28 mouse cellular contexts compared by ENCODE assay signal in genomic region chr3:88100251-88100650, GRCm38 (mm10). TPM values are rescaled to one million over a fixed set of nuclear protein-coding genes. Genes with fewer than 3 reads are reported as not detected.
A peak's percentile ranks its signal among the peaks of the same experiment; 100 is the strongest.
DNase-seq lines count a peak whose midpoint lies in the region; ATAC-seq and TF ChIP-seq lines count a peak whose summit lies in the region.
"Had no signal": no experiment of that assay in that cellular context is flagged by ENCODE, and none has a peak within 500 bp of the region (broad histone marks: within the 10 kb centered on the region; RNA-seq: fewer than 3 reads in every experiment).

No protein-coding gene starts in this region.

- TF ChIP-seq RAD21 in MEL (IDR thresholded peaks at IDR 0.05; ENCODE audit: low read depth, low read length), result no peak

- no peak overlapping the region for H3K27ac ChIP-seq in heart, embryonic 10.5 days
- no peak overlapping the region for H3K27ac ChIP-seq in lung, embryonic 14.5 days (ENCODE audit: low read depth)
- peak overlapping the region; percentile 6; the same call in 1 of the 2 replicates for H3K27ac ChIP-seq in MEL (ENCODE audit: control insufficient read depth, low read depth, low read length)
- H3K27ac ChIP-seq in liver, embryonic 11.5 days (ENCODE audit: low read depth, low read length), result no peak overlapping the region
- H3K27ac ChIP-seq: embryonic facial prominence, embryonic 13.5 days; forebrain, embryonic 10.5 days; hindbrain, embryonic 15.5 days; liver, embryonic 13.5 days; stomach, embryonic 15.5 days had no signal

- no peak overlapping the region for H3K9ac ChIP-seq in lung, embryonic 14.5 days
- no peak overlapping the region; the same call in 1 of the 2 replicates for H3K9ac ChIP-seq in MEL (ENCODE audit: control insufficient read depth, low read depth, low read length, poor library complexity, severe bottlenecking)
- H3K9ac ChIP-seq in liver, embryonic 11.5 days (ENCODE audit: low read depth, low read length), result no peak overlapping the region
- H3K9ac ChIP-seq: embryonic facial prominence, embryonic 13.5 days; hindbrain, embryonic 15.5 days; liver, embryonic 13.5 days; stomach, embryonic 15.5 days had no signal

- peaks cover 83% of the 10 kb centered on the region for H3K36me3 ChIP-seq in heart, embryonic 10.5 days
- H3K36me3 ChIP-seq in lung, embryonic 14.5 days (ENCODE audit: insufficient read depth), result peaks cover 85% of the 10 kb centered on the region
- H3K36me3 ChIP-seq in MEL (ENCODE audit: control insufficient read depth in 1 of 2, insufficient read depth in 2 of 2, low read length in 2 of 2), result no peaks in the 10 kb centered on the region; a peak in 1 of 4 replicates
- H3K36me3 ChIP-seq in liver, embryonic 11.5 days (ENCODE audit: control insufficient read depth, insufficient read depth, low read length), result peaks cover 30% of the 10 kb centered on the region
- H3K36me3 ChIP-seq: hindbrain, embryonic 15.5 days had no signal

- H3K4me1 ChIP-seq in heart, embryonic 10.5 days, result peaks cover 6% of the 10 kb centered on the region
- no peaks in the 10 kb centered on the region for H3K4me1 ChIP-seq in lung, embryonic 14.5 days (ENCODE audit: insufficient read depth)
- H3K4me1 ChIP-seq in MEL (ENCODE audit: control insufficient read depth in 1 of 2, insufficient read depth in 2 of 2, low read length in 2 of 2), result 0 out of 4 replicates have a peak, but pooled peaks cover 0 to 6% of the 10 kb centered on the region in 2 experiments
- H3K4me1 ChIP-seq in liver, embryonic 11.5 days (replicated peaks; ENCODE audit: control insufficient read depth, insufficient read depth, low read length), result no peaks in the 10 kb centered on the region
- H3K4me1 ChIP-seq: embryonic facial prominence, embryonic 13.5 days; forebrain, embryonic 10.5 days; hindbrain, embryonic 15.5 days; liver, embryonic 13.5 days; stomach, embryonic 15.5 days had no signal

- no peak for ATAC-seq in lung, embryonic 14.5 days (ENCODE audit: insufficient read depth)
- ATAC-seq in liver, embryonic 11.5 days (replicated peaks; ENCODE audit: low FRiP score), result no peak
- ATAC-seq: lung, postnatal 0 days had no signal

- peak; percentile 22 for DNase-seq in heart, postnatal 4 days
- no peak for DNase-seq in heart, embryonic 10.5 days (ENCODE audit: low spot score)
- DNase-seq in lung, embryonic 14.5 days, result peak; percentile 71
- no peak for DNase-seq in lung, postnatal 4 days
- peak; percentile 78 for DNase-seq in MEL (ENCODE audit: low read depth, low spot score)
- DNase-seq in brain, embryonic 14.5 days (ENCODE audit: low read depth), result peak; percentile 40
- DNase-seq in liver, embryonic 11.5 days (ENCODE audit: low spot score), result no peak
- DNase-seq: cerebellum, adult 11-12 months; cerebellum, postnatal 36 days; gastrocnemius, postnatal 10 days; heart, adult 18-20 months; heart, postnatal 14 days; kidney, adult 11 months; liver, embryonic 13.5 days; thymus, adult 2 months had no signal

- no peak overlapping the region for H3K4me3 ChIP-seq in heart, embryonic 10.5 days
- H3K4me3 ChIP-seq in lung, embryonic 14.5 days (ENCODE audit: low read depth, low read length), result no peak overlapping the region
- H3K4me3 ChIP-seq in MEL (ENCODE audit: control insufficient read depth in 1 of 2, insufficient read depth in 1 of 2, low read depth in 2 of 2, low read length in 2 of 2), result no peak overlapping the region
- no peak overlapping the region for H3K4me3 ChIP-seq in liver, embryonic 11.5 days (ENCODE audit: low read depth, low read length)
- H3K4me3 ChIP-seq: embryonic facial prominence, embryonic 13.5 days; forebrain, embryonic 10.5 days; hindbrain, embryonic 15.5 days; liver, embryonic 13.5 days; stomach, embryonic 15.5 days had no signal

- no peak for TF ChIP-seq POLR2A in MEL (IDR thresholded peaks at IDR 0.05; ENCODE audit: control insufficient read depth in 1 of 2, insufficient read depth in 1 of 2, low read depth in 1 of 2, low read length in 2 of 2, poor library complexity in 1 of 2)
- no peak for TF ChIP-seq POLR2A in brain, embryonic 14.5 days (IDR thresholded peaks at IDR 0.05; ENCODE audit: borderline replicate concordance, extremely low read depth, insufficient read depth, insufficient read length, poor library complexity, severe bottlenecking)

- H3K27me3 ChIP-seq in heart, embryonic 10.5 days (ENCODE audit: insufficient read depth, poor library complexity, severe bottlenecking), result no peaks in the 10 kb centered on the region
- no peaks in the 10 kb centered on the region for H3K27me3 ChIP-seq in lung, embryonic 14.5 days (ENCODE audit: insufficient read depth, low read length)
- H3K27me3 ChIP-seq in MEL (ENCODE audit: control insufficient read depth in 1 of 2, insufficient read depth in 2 of 2, low read length in 2 of 2), result no peaks in the 10 kb centered on the region
- no peaks in the 10 kb centered on the region for H3K27me3 ChIP-seq in liver, embryonic 11.5 days (replicated peaks; ENCODE audit: control insufficient read depth, insufficient read depth, low read length)
- H3K27me3 ChIP-seq: embryonic facial prominence, embryonic 13.5 days; hindbrain, embryonic 15.5 days; liver, embryonic 13.5 days; stomach, embryonic 15.5 days had no signal

- no peak for TF ChIP-seq EP300 in MEL (IDR thresholded peaks at IDR 0.05; ENCODE audit: low read depth in 1 of 2, low read length in 2 of 2)

- no peak for TF ChIP-seq CTCF in lung, embryonic 14.5 days (IDR thresholded peaks at IDR 0.05; ENCODE audit: low read depth)
- no peak for TF ChIP-seq CTCF in MEL (IDR thresholded peaks at IDR 0.05 in 2 of 3, conservative IDR thresholded peaks at IDR 0.05 in 1 of 3; ENCODE audit: control insufficient read depth in 1 of 3, insufficient read depth in 1 of 3, low read depth in 2 of 3, low read length in 3 of 3, poor library complexity in 1 of 3, severe bottlenecking in 1 of 3)
- TF ChIP-seq CTCF in brain, embryonic 14.5 days (IDR thresholded peaks at IDR 0.05; ENCODE audit: borderline replicate concordance, extremely low read depth, insufficient read depth, insufficient read length), result no peak

- no peaks in the 10 kb centered on the region for H3K79me2 ChIP-seq in MEL (ENCODE audit: control insufficient read depth, insufficient read depth, low read length, poor library complexity)

- no peak overlapping the region for H3K4me2 ChIP-seq in lung, embryonic 14.5 days
- H3K4me2 ChIP-seq in liver, embryonic 11.5 days, result no peak overlapping the region
- H3K4me2 ChIP-seq: embryonic facial prominence, embryonic 13.5 days; hindbrain, embryonic 15.5 days; liver, embryonic 13.5 days; stomach, embryonic 15.5 days had no signal

- 78% methylated on average over 3 of the region's 3 CpGs for WGBS in heart, embryonic 10.5 days
- WGBS in lung, embryonic 14.5 days, result 55% methylated on average over 3 of the region's 3 CpGs
- 66% methylated on average over 3 of the region's 3 CpGs for WGBS in liver, embryonic 11.5 days

- no peaks in the 10 kb centered on the region for H3K9me3 ChIP-seq in heart, embryonic 10.5 days
- H3K9me3 ChIP-seq in lung, embryonic 14.5 days (ENCODE audit: low read depth, low read length), result no peaks in the 10 kb centered on the region
- H3K9me3 ChIP-seq in MEL (replicated peaks; ENCODE audit: insufficient read depth, low read length), result no peaks in the 10 kb centered on the region
- no peaks in the 10 kb centered on the region for H3K9me3 ChIP-seq in liver, embryonic 11.5 days (ENCODE audit: control insufficient read depth, low read length)
- H3K9me3 ChIP-seq: embryonic facial prominence, embryonic 13.5 days; forebrain, embryonic 10.5 days; hindbrain, embryonic 15.5 days; liver, embryonic 13.5 days; stomach, embryonic 15.5 days had no signal

RNA-seq across cellular contexts. Expression of gene Iqgap3, which starts 18.5 kb away (rescaled TPM):
- total RNA-seq in heart, postnatal 4 days (2021), result 10 to 100 TPM; 49.2 to 56.5 TPM
- polyA plus RNA-seq in heart, embryonic 10.5 days (2016; fragmentation: Nextera tagmentation; extraction: Ambion mirVana), result 22.0 and 27.4 TPM in 2 replicates
- 31.2 and 32.5 TPM in 2 replicates for polyA plus RNA-seq in lung, embryonic 14.5 days (2014; fragmentation: Nextera tagmentation; extraction: Ambion mirVana)
- total RNA-seq in MEL (2012; rRNA removed), result 19.2 and 21.1 TPM in 2 replicates
- 10 to 100 TPM in 1 of 2 experiments, not detected in 1; 42.5 TPM for polyA plus RNA-seq in MEL (2012; ENCODE audit: insufficient read depth in 1 of 2, insufficient read length in 2 of 2, low read depth in 1 of 2, low replicate concordance in 2 of 2, missing spikeins in 1 of 2)
- polyA plus RNA-seq in brain, embryonic 14.5 days (2012; rRNA removed), result 10.1 and 17.2 TPM in 2 replicates
- polyA plus RNA-seq in liver, embryonic 11.5 days (2014; fragmentation: Nextera tagmentation; extraction: Ambion mirVana), result 16.8 and 19.1 TPM in 2 replicates

RNA-seq across cellular contexts. Expression of gene Ttc24, which starts 22.1 kb away (rescaled TPM):
- total RNA-seq in heart, postnatal 4 days (2021), result not detected
- 0.14 TPM in 1 of 2 replicates, not detected in the other for polyA plus RNA-seq in heart, embryonic 10.5 days (2016; fragmentation: Nextera tagmentation; extraction: Ambion mirVana)
- polyA plus RNA-seq in lung, embryonic 14.5 days (2014; fragmentation: Nextera tagmentation; extraction: Ambion mirVana), result not detected in 2 replicates
- total RNA-seq in MEL (2012; rRNA removed), result not detected in 2 replicates
- not detected for polyA plus RNA-seq in MEL (2012; ENCODE audit: insufficient read depth in 1 of 2, insufficient read length in 2 of 2, low read depth in 1 of 2, low replicate concordance in 2 of 2, missing spikeins in 1 of 2)
- polyA plus RNA-seq in brain, embryonic 14.5 days (2012; rRNA removed), result not detected in 2 replicates
- polyA plus RNA-seq in liver, embryonic 11.5 days (2014; fragmentation: Nextera tagmentation; extraction: Ambion mirVana), result not detected in 2 replicates
- total RNA-seq: adrenal gland, adult 18-20 months; ES-E14; gastrocnemius, postnatal 10 days; heart, adult 18-20 months; heart, postnatal 14 days; left cerebral cortex, adult 18-20 months; megakaryocyte-erythroid progenitor cell, adult 5-6 weeks had no signal
- polyA plus RNA-seq: forebrain, embryonic 10.5 days; frontal cortex, adult 2 months; hindbrain, embryonic 15.5 days; large intestine, adult 2 months; limb, embryonic 11.5 days; liver, embryonic 13.5 days; lung, postnatal 0 days; spleen, adult 2 months; stomach, embryonic 15.5 days had no signal

RNA-seq across cellular contexts. Expression of gene Mef2d, which starts 41.9 kb away (rescaled TPM):
- total RNA-seq in heart, postnatal 4 days (2021), result 100 to 1,000 TPM; 115 to 120 TPM
- polyA plus RNA-seq in heart, embryonic 10.5 days (2016; fragmentation: Nextera tagmentation; extraction: Ambion mirVana), result 35.8 and 47.3 TPM in 2 replicates
- 24.7 and 25.4 TPM in 2 replicates for polyA plus RNA-seq in lung, embryonic 14.5 days (2014; fragmentation: Nextera tagmentation; extraction: Ambion mirVana)
- total RNA-seq in MEL (2012; rRNA removed), result 16.2 and 16.9 TPM in 2 replicates
- polyA plus RNA-seq in MEL (2012; ENCODE audit: insufficient read depth in 1 of 2, insufficient read length in 2 of 2, low read depth in 1 of 2, low replicate concordance in 2 of 2, missing spikeins in 1 of 2), result 100 to 1,000 TPM in 1 of 2 experiments, 10 to 100 TPM in 1; 71.4 to 117 TPM
- 46.2 and 54.8 TPM in 2 replicates for polyA plus RNA-seq in brain, embryonic 14.5 days (2012; rRNA removed)
- polyA plus RNA-seq in liver, embryonic 11.5 days (2014; fragmentation: Nextera tagmentation; extraction: Ambion mirVana), result 27.6 and 28.0 TPM in 2 replicates

RNA-seq across cellular contexts. Expression of gene Naxe, which starts 42.0 kb away (rescaled TPM):
- total RNA-seq in heart, postnatal 4 days (2021), result 10 to 100 TPM; 77.4 to 80.8 TPM
- polyA plus RNA-seq in heart, embryonic 10.5 days (2016; fragmentation: Nextera tagmentation; extraction: Ambion mirVana), result 143 and 148 TPM in 2 replicates
- 183 and 192 TPM in 2 replicates for polyA plus RNA-seq in lung, embryonic 14.5 days (2014; fragmentation: Nextera tagmentation; extraction: Ambion mirVana)
- total RNA-seq in MEL (2012; rRNA removed), result 114 TPM in 2 replicates
- polyA plus RNA-seq in MEL (2012; ENCODE audit: insufficient read depth in 1 of 2, insufficient read length in 2 of 2, low read depth in 1 of 2, low replicate concordance in 2 of 2, missing spikeins in 1 of 2), result 100 to 1,000 TPM; 165 to 182 TPM
- 87.8 and 101 TPM in 2 replicates for polyA plus RNA-seq in brain, embryonic 14.5 days (2012; rRNA removed)
- polyA plus RNA-seq in liver, embryonic 11.5 days (2014; fragmentation: Nextera tagmentation; extraction: Ambion mirVana), result 98.7 and 106 TPM in 2 replicates

RNA-seq across cellular contexts. Expression of gene Gpatch4, which starts 57.3 kb away (rescaled TPM):
- total RNA-seq in heart, postnatal 4 days (2021), result 1 to 10 TPM; 7.2 to 7.5 TPM
- 28.5 and 47.0 TPM in 2 replicates for polyA plus RNA-seq in heart, embryonic 10.5 days (2016; fragmentation: Nextera tagmentation; extraction: Ambion mirVana)
- 35.8 and 40.6 TPM in 2 replicates for polyA plus RNA-seq in lung, embryonic 14.5 days (2014; fragmentation: Nextera tagmentation; extraction: Ambion mirVana)
- 76.6 and 105 TPM in 2 replicates for total RNA-seq in MEL (2012; rRNA removed)
- polyA plus RNA-seq in MEL (2012; ENCODE audit: insufficient read depth in 1 of 2, insufficient read length in 2 of 2, low read depth in 1 of 2, low replicate concordance in 2 of 2, missing spikeins in 1 of 2), result 100 to 1,000 TPM; 135 to 240 TPM
- polyA plus RNA-seq in brain, embryonic 14.5 days (2012; rRNA removed), result 8.3 and 15.6 TPM in 2 replicates
- 60.6 and 60.7 TPM in 2 replicates for polyA plus RNA-seq in liver, embryonic 11.5 days (2014; fragmentation: Nextera tagmentation; extraction: Ambion mirVana)

Comparison
In these comparisons a context has a peak if more than half of its experiments do, and no peak if none do; other contexts are left out.
1. DNase-seq: peak in heart, postnatal 4 days (single experiment), lung, embryonic 14.5 days (single experiment), MEL (single experiment) and brain, embryonic 14.5 days (single experiment); none in heart, embryonic 10.5 days (single experiment), lung, postnatal 4 days (0 of 2) and liver, embryonic 11.5 days (single experiment).